In genomic region chrX:23640431-23640830, GRCm38 (mm10) we compare ENCODE assay signal across 25 mouse cellular contexts.
"Had no signal": no experiment of that assay in that cellular context is flagged by ENCODE, and none has a peak within 500 bp of the region (broad histone marks: within the 10 kb centered on the region; RNA-seq: fewer than 3 reads in every experiment).

No protein-coding gene starts in this region.

- H3K4me3 ChIP-seq: embryonic facial prominence, embryonic 10.5 days; embryonic facial prominence, embryonic 12.5 days; embryonic facial prominence, embryonic 13.5 days; embryonic facial prominence, embryonic 15.5 days; erythroblast, embryonic 14.5 days; forebrain, embryonic 10.5 days; forebrain, embryonic 12.5 days; forebrain, embryonic 13.5 days; forebrain, embryonic 15.5 days; gastrocnemius, adult 2 months; heart, adult 2 months had no signal

- H3K27ac ChIP-seq: embryonic facial prominence, embryonic 10.5 days; embryonic facial prominence, embryonic 12.5 days; embryonic facial prominence, embryonic 13.5 days; embryonic facial prominence, embryonic 15.5 days; forebrain, embryonic 10.5 days; forebrain, embryonic 12.5 days; forebrain, embryonic 13.5 days; forebrain, embryonic 15.5 days; gastrocnemius, adult 2 months; heart, adult 2 months had no signal

- H3K9me3 ChIP-seq: embryonic facial prominence, embryonic 10.5 days; embryonic facial prominence, embryonic 12.5 days; embryonic facial prominence, embryonic 13.5 days; embryonic facial prominence, embryonic 15.5 days; forebrain, embryonic 10.5 days; forebrain, embryonic 12.5 days; forebrain, embryonic 13.5 days; forebrain, embryonic 15.5 days had no signal

- DNase-seq: cerebellum, adult 9-10 months; cerebellum, adult 9-11 months; cerebellum, postnatal 10 days; cerebellum, postnatal 14 days; cerebellum, postnatal 25 days; cerebellum, postnatal 36 days; embryo, embryonic 11 days; forebrain, postnatal 0 days; gastrocnemius, adult 2 months; gastrocnemius, postnatal 10 days; gastrocnemius, postnatal 14 days; gastrocnemius, postnatal 25 days; gastrocnemius, postnatal 36 days; heart, adult 11 months; heart, adult 18-20 months; heart, adult 2 months had no signal

- H3K4me1 ChIP-seq: embryonic facial prominence, embryonic 10.5 days; embryonic facial prominence, embryonic 12.5 days; embryonic facial prominence, embryonic 13.5 days; embryonic facial prominence, embryonic 15.5 days; forebrain, embryonic 10.5 days; forebrain, embryonic 12.5 days; forebrain, embryonic 13.5 days; forebrain, embryonic 15.5 days had no signal

- H3K27me3 ChIP-seq: embryonic facial prominence, embryonic 12.5 days; embryonic facial prominence, embryonic 13.5 days; embryonic facial prominence, embryonic 15.5 days; forebrain, embryonic 12.5 days; forebrain, embryonic 13.5 days; forebrain, embryonic 15.5 days had no signal

- H3K9ac ChIP-seq: embryonic facial prominence, embryonic 12.5 days; embryonic facial prominence, embryonic 13.5 days; embryonic facial prominence, embryonic 15.5 days; forebrain, embryonic 12.5 days; forebrain, embryonic 13.5 days; forebrain, embryonic 15.5 days; forebrain, postnatal 0 days had no signal

- H3K36me3 ChIP-seq: embryonic facial prominence, embryonic 10.5 days; embryonic facial prominence, embryonic 12.5 days; embryonic facial prominence, embryonic 13.5 days; embryonic facial prominence, embryonic 15.5 days; forebrain, embryonic 10.5 days; forebrain, embryonic 12.5 days; forebrain, embryonic 15.5 days had no signal
